Mouse (Mus musculus) cerebellum, adult 2 months (tissue): ENCODE results near the gene Alk.

Source experiments
- CTCF ChIP-seq: fragments of 200-500 bp; IDR thresholded peaks from 2 replicates; pipeline ENCODE4 v1.5.1; 2011; ENCODE audit warnings: low read depth, mild to moderate bottlenecking, control low read depth, low read length, moderate library complexity, borderline replicate concordance; ENCODE audit not compliant: insufficient read depth
- POLR2A ChIP-seq: fragments of 200-500 bp; IDR thresholded peaks from 2 replicates; pipeline ENCODE4 v1.6.1; 2011; ENCODE audit warnings: low read length, control low read depth, borderline replicate concordance; ENCODE audit not compliant: insufficient read depth

DNA sequence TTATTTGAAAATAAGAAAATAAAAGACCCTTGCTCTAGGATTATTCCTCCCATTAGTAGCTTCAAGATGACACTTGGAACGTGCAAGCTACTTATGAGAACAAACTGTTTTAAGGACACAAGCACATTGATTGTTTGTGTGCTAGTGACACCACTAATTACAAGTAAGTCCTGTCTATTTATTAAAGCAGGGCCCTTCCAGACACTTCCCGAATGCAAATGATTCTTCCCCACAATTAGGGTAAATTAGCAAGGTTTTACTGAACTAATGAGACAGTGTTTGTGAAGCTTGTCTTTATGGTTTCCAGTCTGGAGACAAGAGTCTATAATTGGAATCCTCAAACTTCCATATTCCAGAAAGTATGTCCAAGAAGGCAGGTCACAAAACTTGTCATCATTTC, 523.0 kb downstream of the Alk start:
- TF ChIP-seq CTCF (no peak), POLR2A (no peak)
